Mouse (Mus musculus) liver, postnatal 0 days (tissue): ENCODE data around the gene Lrrfip1.

ENCODE experiments used
- CTCF ChIP-seq: sonication (generic); IDR thresholded peaks from 2 replicates; pipeline ENCODE4 v1.5.1; 2016; ENCODE audit warnings: antibody characterized with exemption, low read depth
- EP300 ChIP-seq: IDR thresholded peaks from 2 replicates; pipeline ENCODE4 v1.6.1; 2016; ENCODE audit warnings: antibody characterized with exemption, low read depth, mild to moderate bottlenecking

- TF ChIP-seq CTCF = no peak
- no peak for TF ChIP-seq EP300
Observed at GRCm38 (mm10) chr1:91112606-91113005, 114.1 kb downstream of the Lrrfip1 start.
